Comparison of ENCODE assay signal across 8 mouse cellular contexts in the genomic region with DNA sequence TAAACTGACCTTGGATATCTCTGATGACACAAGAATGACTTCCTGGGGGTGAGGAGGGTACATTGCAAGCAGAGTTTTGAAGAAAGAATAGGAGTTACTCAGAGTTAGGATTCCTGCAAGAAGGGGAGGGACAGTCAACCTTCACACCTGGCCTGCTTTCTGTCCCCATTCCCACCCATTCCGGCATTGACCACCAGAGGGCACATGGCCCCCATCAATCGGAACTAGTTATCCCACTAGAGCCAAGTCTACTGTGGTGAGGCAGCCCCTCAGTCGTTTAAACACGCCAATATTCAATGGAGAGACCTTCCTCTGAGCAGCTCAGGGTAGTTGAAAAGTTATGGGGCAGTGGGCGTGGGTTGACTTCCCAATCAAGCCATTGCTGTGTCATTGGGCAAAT. TPM values are rescaled to one million over a fixed set of nuclear protein-coding genes. Genes with fewer than 3 reads are reported as not detected.
A peak's percentile ranks its signal among the peaks of the same experiment; 100 is the strongest.
DNase-seq lines count a peak whose midpoint lies in the region; ATAC-seq lines count a peak whose summit lies in the region.

No protein-coding gene starts in this region.

- H3K4me2 ChIP-seq in kidney, embryonic 16.5 days (replicated peaks; ENCODE audit: low read depth, low read length), result no peak overlapping the region
- peak overlapping the region; percentile 98; the same call in 1 of the 2 replicates for H3K4me2 ChIP-seq in liver, embryonic 15.5 days
- peak overlapping the region; percentile 92 for H3K4me2 ChIP-seq in neural tube, embryonic 15.5 days

- H3K9me3 ChIP-seq in kidney, embryonic 16.5 days (ENCODE audit: low read length), result 0 out of 2 replicates have a peak, but pooled peaks cover 3% of the 10 kb centered on the region
- no peaks in the 10 kb centered on the region for H3K9me3 ChIP-seq in liver, embryonic 15.5 days (replicated peaks)
- no peaks in the 10 kb centered on the region for H3K9me3 ChIP-seq in neural tube, embryonic 15.5 days (replicated peaks)

- no peaks in the 10 kb centered on the region for H3K36me3 ChIP-seq in kidney, embryonic 16.5 days (ENCODE audit: insufficient read depth, low read length)
- no peaks in the 10 kb centered on the region; the same call in 1 of the 2 replicates for H3K36me3 ChIP-seq in liver, embryonic 15.5 days (replicated peaks)
- no peaks in the 10 kb centered on the region for H3K36me3 ChIP-seq in neural tube, embryonic 15.5 days

- H3K4me1 ChIP-seq in kidney, embryonic 16.5 days (ENCODE audit: insufficient read depth, low read length), result peaks cover 33% of the 10 kb centered on the region
- H3K4me1 ChIP-seq in liver, embryonic 15.5 days (replicated peaks), result peaks cover 43% of the 10 kb centered on the region
- peaks cover 41% of the 10 kb centered on the region for H3K4me1 ChIP-seq in neural tube, embryonic 15.5 days

- no peak overlapping the region for H3K9ac ChIP-seq in kidney, embryonic 16.5 days (replicated peaks; ENCODE audit: low read length)
- no peak overlapping the region for H3K9ac ChIP-seq in liver, embryonic 15.5 days
- peak overlapping the region; percentile 21; the same call in 1 of the 2 replicates for H3K9ac ChIP-seq in neural tube, embryonic 15.5 days (replicated peaks)

- DNase-seq in kidney, adult 11 months, result peak; percentile 82
- DNase-seq in cerebellum, postnatal 25 days, result peak; percentile 81 to 85
- DNase-seq in gastrocnemius, postnatal 10 days, result peak; percentile 71
- DNase-seq in kidney, postnatal 25 days, result peak; percentile 80 to 88
- peak; percentile 89 for DNase-seq in testis, postnatal 10 days (ENCODE audit: low spot score)

- H3K4me3 ChIP-seq in kidney, embryonic 16.5 days (ENCODE audit: low read length), result no peak overlapping the region
- H3K4me3 ChIP-seq in liver, embryonic 15.5 days (replicated peaks), result peak overlapping the region; percentile 97; the same call in 1 of the 2 replicates
- H3K4me3 ChIP-seq in neural tube, embryonic 15.5 days (replicated peaks), result 0 out of 2 replicates have a peak overlapping the region, but pooled peaks have one; percentile 81

- ATAC-seq in kidney, embryonic 16.5 days (ENCODE audit: low FRiP score, low TSS enrichment), result no peak
- ATAC-seq in liver, embryonic 15.5 days (ENCODE audit: insufficient read depth), result no peak
- ATAC-seq in neural tube, embryonic 15.5 days (ENCODE audit: low FRiP score), result no peak

- no peaks in the 10 kb centered on the region for H3K27me3 ChIP-seq in kidney, embryonic 16.5 days (ENCODE audit: insufficient read depth, low read length)
- peaks cover 10% of the 10 kb centered on the region; the same call in 1 of the 2 replicates for H3K27me3 ChIP-seq in liver, embryonic 15.5 days
- 0 out of 2 replicates have a peak, but pooled peaks cover 4% of the 10 kb centered on the region for H3K27me3 ChIP-seq in neural tube, embryonic 15.5 days (replicated peaks)

- H3K27ac ChIP-seq in kidney, embryonic 16.5 days (ENCODE audit: low read length), result no peak overlapping the region
- H3K27ac ChIP-seq in liver, embryonic 15.5 days (replicated peaks), result no peak overlapping the region
- no peak overlapping the region for H3K27ac ChIP-seq in neural tube, embryonic 15.5 days (replicated peaks)

- under 1% methylated on average over 5 of the region's 5 CpGs for WGBS in kidney, embryonic 16.5 days
- 4% methylated on average over 5 of the region's 5 CpGs for WGBS in liver, embryonic 15.5 days (ENCODE audit: insufficient replicate concordance)
- WGBS in neural tube, embryonic 15.5 days, result under 1% methylated on average over 5 of the region's 5 CpGs

RNA-seq across cellular contexts. Expression of a gene that starts 1.6 kb away (rescaled TPM):
- 66.4 and 77.0 TPM in 2 replicates for polyA plus RNA-seq in kidney, embryonic 16.5 days (2015; fragmentation: Nextera tagmentation; extraction: Ambion mirVana)
- total RNA-seq in gastrocnemius, postnatal 10 days (2021), result 10 to 100 TPM; 35.2 to 36.1 TPM
- polyA plus RNA-seq in liver, embryonic 15.5 days (2015; fragmentation: Nextera tagmentation; extraction: Ambion mirVana), result 39.6 and 42.0 TPM in 2 replicates
- polyA plus RNA-seq in neural tube, embryonic 15.5 days (2015; fragmentation: Nextera tagmentation; extraction: Ambion mirVana), result 108 and 110 TPM in 2 replicates

RNA-seq across cellular contexts. Expression of a gene that starts 8.7 kb away (rescaled TPM):
- 23.9 and 26.4 TPM in 2 replicates for polyA plus RNA-seq in kidney, embryonic 16.5 days (2015; fragmentation: Nextera tagmentation; extraction: Ambion mirVana)
- total RNA-seq in gastrocnemius, postnatal 10 days (2021), result 1 to 10 TPM; 1.1 to 1.6 TPM
- polyA plus RNA-seq in liver, embryonic 15.5 days (2015; fragmentation: Nextera tagmentation; extraction: Ambion mirVana), result 0.71 and 1.0 TPM in 2 replicates
- polyA plus RNA-seq in neural tube, embryonic 15.5 days (2015; fragmentation: Nextera tagmentation; extraction: Ambion mirVana), result 2.6 and 4.5 TPM in 2 replicates

RNA-seq across cellular contexts. Expression of a gene that starts 13.5 kb away (rescaled TPM):
- polyA plus RNA-seq in kidney, embryonic 16.5 days (2015; fragmentation: Nextera tagmentation; extraction: Ambion mirVana), result 0.14 and 0.39 TPM in 2 replicates
- not detected for total RNA-seq in gastrocnemius, postnatal 10 days (2021)
- 0.07 TPM in 1 of 2 replicates, not detected in the other for polyA plus RNA-seq in liver, embryonic 15.5 days (2015; fragmentation: Nextera tagmentation; extraction: Ambion mirVana)
- polyA plus RNA-seq in neural tube, embryonic 15.5 days (2015; fragmentation: Nextera tagmentation; extraction: Ambion mirVana), result 2.7 and 3.4 TPM in 2 replicates

RNA-seq across cellular contexts. Expression of a gene that starts 22.0 kb away (rescaled TPM):
- 60.9 and 63.8 TPM in 2 replicates for polyA plus RNA-seq in kidney, embryonic 16.5 days (2015; fragmentation: Nextera tagmentation; extraction: Ambion mirVana)
- 10 to 100 TPM; 20.8 to 24.6 TPM for total RNA-seq in gastrocnemius, postnatal 10 days (2021)
- polyA plus RNA-seq in liver, embryonic 15.5 days (2015; fragmentation: Nextera tagmentation; extraction: Ambion mirVana), result 15.6 and 17.7 TPM in 2 replicates
- 43.4 TPM in 2 replicates for polyA plus RNA-seq in neural tube, embryonic 15.5 days (2015; fragmentation: Nextera tagmentation; extraction: Ambion mirVana)

RNA-seq across cellular contexts. Expression of a gene that starts 22.4 kb away (rescaled TPM):
- polyA plus RNA-seq in kidney, embryonic 16.5 days (2015; fragmentation: Nextera tagmentation; extraction: Ambion mirVana), result not detected in 2 replicates
- total RNA-seq in gastrocnemius, postnatal 10 days (2021), result under 1 TPM in 1 of 2 experiments, not detected in 1; 0.11 TPM
- 7.0 and 7.1 TPM in 2 replicates for polyA plus RNA-seq in liver, embryonic 15.5 days (2015; fragmentation: Nextera tagmentation; extraction: Ambion mirVana)
- 0.14 and 10.2 TPM in 2 replicates for polyA plus RNA-seq in neural tube, embryonic 15.5 days (2015; fragmentation: Nextera tagmentation; extraction: Ambion mirVana)
